Mouse (Mus musculus) bone marrow, adult 2 months (tissue): ENCODE measurements around the gene Entr1. TPM values are rescaled to one million over a fixed set of nuclear protein-coding genes. Genes with fewer than 3 reads are reported as not detected.
A peak's percentile ranks its signal among the peaks of the same experiment; 100 is the strongest.

Experiments used
- H3K27ac ChIP-seq: fragments of 200-500 bp; 2 replicates; pipeline ENCODE4 v1.5.1; 2012; ENCODE audit warnings: low read depth, mild to moderate bottlenecking, control low read depth, inconsistent platforms, low read length; ENCODE audit not compliant: control insufficient read depth, poor library complexity, insufficient read depth
- H3K4me1 ChIP-seq: fragments of 200-500 bp; 2 replicates; pipeline ENCODE4 v1.6.1; 2011; ENCODE audit warnings: low read length; ENCODE audit not compliant: control insufficient read depth, insufficient read depth
- H3K4me3 ChIP-seq: fragments of 200-500 bp; replicated peaks from 2 replicates; pipeline ENCODE3; 2011; ENCODE audit warnings: mild to moderate bottlenecking, low read depth, low read length, control low read depth; ENCODE audit not compliant: control insufficient read depth
- CTCF ChIP-seq: fragments of 200-500 bp; IDR thresholded peaks from 2 replicates; pipeline ENCODE4 v1.5.1; 2011; ENCODE audit warnings: low read length, control low read depth; ENCODE audit not compliant: control insufficient read depth, insufficient read depth
- POLR2A ChIP-seq: fragments of 200-500 bp; IDR thresholded peaks from 2 replicates; pipeline ENCODE4 v1.6.1; 2011; ENCODE audit warnings: low read depth, mild to moderate bottlenecking, control low read depth, low read length, borderline replicate concordance; ENCODE audit not compliant: control insufficient read depth
- WGBS: fragments of 180-500 bp; shearing (Covaris S2); methylation state at CpG from one replicate; pipeline ENCODE4 v1.1.7; 2018; 5-methylcytosine and 5-hydroxymethylcytosine counted together
- polyA plus RNA-seq: library from polyadenylated mRNA; stranded (reverse); fragments of >200 nt; gene quantifications from 2 replicates; pipeline ENCODE4 v1.2.4, GENCODE M21; 2011; ENCODE audit warnings: low replicate concordance; ENCODE audit not compliant: missing spikeins, insufficient read depth, insufficient read length

Entr1 gene
- polyA plus RNA-seq, 1 experiment, result 78.4 TPM

GRCm38 (mm10) chr2:26358667-26359320 lies 30.3 kb downstream of the Entr1 start:
- TF ChIP-seq CTCF (no peak), POLR2A (no peak)
- 80% methylated on average over 13 of the region's 13 CpGs for WGBS
- Histone ChIP-seq H3K4me1 (no peaks in the 10 kb centered on the region; the same call in 1 of the 2 replicates), H3K27ac (no peak overlapping the region), H3K4me3 (no peak overlapping the region)

- no peaks in the 10 kb centered on the region; the same call in 1 of the 2 replicates for H3K4me1 ChIP-seq
- 88% methylated on average over 15 of the region's 15 CpGs for WGBS
- H3K4me3 ChIP-seq, result no peak overlapping the region
- H3K27ac ChIP-seq, result no peak overlapping the region
- TF ChIP-seq CTCF (no peak), POLR2A (no peak)
Observed at GRCm38 (mm10) chr2:26357484-26357883, 31.6 kb downstream of the Entr1 start.

DNA sequence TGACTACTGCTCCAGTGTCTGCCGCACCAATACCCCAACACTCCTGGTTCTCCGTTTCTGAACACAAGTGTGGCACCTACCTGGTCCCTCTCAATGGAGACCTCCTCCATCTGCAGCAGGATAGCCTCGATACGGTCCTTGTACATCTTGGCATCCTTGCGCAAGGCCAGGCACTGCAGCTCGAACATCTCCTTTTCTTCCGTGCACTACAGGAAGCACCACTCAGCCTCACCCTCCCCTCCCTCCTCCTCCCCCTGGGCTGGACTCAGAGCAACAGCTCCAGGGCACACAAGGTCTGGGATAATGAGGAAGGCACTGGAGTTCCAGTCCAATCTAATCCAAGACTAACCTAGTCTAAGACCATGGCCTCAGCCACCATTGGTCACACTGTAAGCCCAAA lies 32.4 kb downstream of the Entr1 start:
- 45% methylated on average over 7 of the region's 7 CpGs for WGBS
- H3K27ac ChIP-seq, result no peak overlapping the region; the same call in 1 of the 2 replicates
- TF ChIP-seq POLR2A (no peak), CTCF (no peak)
- H3K4me3 ChIP-seq, result no peak overlapping the region
- no peaks in the 10 kb centered on the region; the same call in 1 of the 2 replicates for H3K4me1 ChIP-seq

DNA sequence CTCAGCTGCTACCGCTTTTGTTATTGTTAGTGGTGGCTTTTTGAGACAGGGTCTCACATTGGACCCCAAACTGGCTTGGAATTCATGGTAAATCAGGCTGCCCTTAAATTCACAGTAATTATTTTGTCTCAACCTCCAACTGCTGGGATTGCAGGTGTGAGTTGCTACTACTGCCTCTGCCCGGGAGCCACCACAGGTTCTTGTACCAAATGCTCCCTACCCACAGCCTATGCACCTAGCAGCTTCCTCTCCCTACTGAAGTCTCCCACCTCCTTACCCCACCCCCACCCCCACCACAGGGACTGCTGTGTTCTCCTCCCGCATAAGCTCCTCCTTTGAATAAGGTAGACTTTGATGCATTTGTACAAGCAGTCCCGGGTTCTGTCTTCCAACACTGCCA lies 32.9 kb downstream of the Entr1 start:
- 81% methylated on average over 4 of the region's 4 CpGs for WGBS
- H3K4me1 ChIP-seq, result peaks cover 1% of the 10 kb centered on the region

DNA sequence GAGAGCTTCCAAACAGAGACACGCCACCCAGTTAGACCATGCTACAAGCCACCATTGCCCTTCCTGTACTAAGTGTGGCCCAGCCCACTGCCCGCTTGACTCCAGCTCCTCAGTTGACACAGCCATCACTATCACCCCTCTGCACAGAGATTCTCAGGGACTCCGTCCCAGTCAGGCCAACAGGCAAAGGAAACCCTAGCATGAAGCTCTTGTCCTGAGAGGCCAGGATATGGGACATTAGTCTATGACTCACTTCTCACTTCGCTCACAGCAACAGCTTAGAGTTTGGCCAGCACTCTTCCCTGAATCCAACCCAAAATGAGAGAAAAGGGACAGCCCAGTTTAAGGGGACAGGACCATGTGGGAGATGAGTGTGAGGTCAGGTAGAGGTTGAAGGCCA lies 34.7 kb downstream of the Entr1 start:
- H3K27ac ChIP-seq, result no peak overlapping the region
- WGBS, result 87% methylated on average over 4 of the region's 4 CpGs
- TF ChIP-seq CTCF, result no peak
- no peak for TF ChIP-seq POLR2A
- no peak overlapping the region for H3K4me3 ChIP-seq
- peaks cover 4% of the 10 kb centered on the region for H3K4me1 ChIP-seq

More for the DNA sequence above, 32.9 kb downstream of the Entr1 start:
- H3K27ac ChIP-seq, result no peak overlapping the region
- H3K4me3 ChIP-seq, result no peak overlapping the region
- TF ChIP-seq CTCF, result no peak

- peaks cover 4% of the 10 kb centered on the region for H3K4me1 ChIP-seq
- TF ChIP-seq POLR2A, result no peak
- no peak for TF ChIP-seq CTCF
- no peak overlapping the region for H3K27ac ChIP-seq
- 71% methylated on average over 11 of the region's 11 CpGs for WGBS
- no peak overlapping the region for H3K4me3 ChIP-seq
Observed at GRCm38 (mm10) chr2:26353066-26353980, 35.8 kb downstream of the Entr1 start.

- no peak for TF ChIP-seq POLR2A
- TF ChIP-seq CTCF, result no peak
- peaks cover 4% of the 10 kb centered on the region for H3K4me1 ChIP-seq
- H3K27ac ChIP-seq, result peak overlapping the region; percentile 52
- H3K4me3 ChIP-seq, result peak overlapping the region; percentile 91
- WGBS, result 5% methylated on average over 36 of the region's 36 CpGs
Observed at GRCm38 (mm10) chr2:26352291-26352910, 36.7 kb downstream of the Entr1 start.
